Mouse (Mus musculus): Measurements from ENCODE around the gene Dntt. TPM values are rescaled to one million over a fixed set of nuclear protein-coding genes. Genes with fewer than 3 reads are reported as not detected.

The Dntt gene
- polyA plus RNA-seq, 1 experiment from 2014 or later: 0.26 TPM

GRCm38 (mm10) chr19:40995449-40996401 is 33.4 kb upstream of the Dntt start:
- no peaks in the 10 kb centered on the region for H3K27me3 ChIP-seq
- H3K4me2 ChIP-seq (replicated peaks): no peak overlapping the region
- no peak overlapping the region for H3K9ac ChIP-seq (replicated peaks)
- H3K4me1 ChIP-seq (replicated peaks): no peaks in the 10 kb centered on the region
- no peaks in the 10 kb centered on the region for H3K9me3 ChIP-seq
- ATAC-seq: no peak
- 71% methylated on average over 21 of the region's 21 CpGs for WGBS
- no peaks in the 10 kb centered on the region for H3K36me3 ChIP-seq
- H3K4me3 ChIP-seq (replicated peaks): no peak overlapping the region
- H3K27ac ChIP-seq: no peak overlapping the region

GRCm38 (mm10) chr19:40996722-40997121 is 32.4 kb upstream of the Dntt start:
- Histone ChIP-seq H3K9ac (replicated peaks) (no peak overlapping the region), H3K9me3 (no peaks in the 10 kb centered on the region), H3K4me3 (replicated peaks) (no peak overlapping the region), H3K27me3 (no peaks in the 10 kb centered on the region), H3K4me2 (replicated peaks) (no peak overlapping the region), H3K27ac (no peak overlapping the region), H3K4me1 (replicated peaks) (no peaks in the 10 kb centered on the region), H3K36me3 (no peaks in the 10 kb centered on the region)
- WGBS: 87% methylated on average over 6 of the region's 6 CpGs
- no peak for ATAC-seq

DNA sequence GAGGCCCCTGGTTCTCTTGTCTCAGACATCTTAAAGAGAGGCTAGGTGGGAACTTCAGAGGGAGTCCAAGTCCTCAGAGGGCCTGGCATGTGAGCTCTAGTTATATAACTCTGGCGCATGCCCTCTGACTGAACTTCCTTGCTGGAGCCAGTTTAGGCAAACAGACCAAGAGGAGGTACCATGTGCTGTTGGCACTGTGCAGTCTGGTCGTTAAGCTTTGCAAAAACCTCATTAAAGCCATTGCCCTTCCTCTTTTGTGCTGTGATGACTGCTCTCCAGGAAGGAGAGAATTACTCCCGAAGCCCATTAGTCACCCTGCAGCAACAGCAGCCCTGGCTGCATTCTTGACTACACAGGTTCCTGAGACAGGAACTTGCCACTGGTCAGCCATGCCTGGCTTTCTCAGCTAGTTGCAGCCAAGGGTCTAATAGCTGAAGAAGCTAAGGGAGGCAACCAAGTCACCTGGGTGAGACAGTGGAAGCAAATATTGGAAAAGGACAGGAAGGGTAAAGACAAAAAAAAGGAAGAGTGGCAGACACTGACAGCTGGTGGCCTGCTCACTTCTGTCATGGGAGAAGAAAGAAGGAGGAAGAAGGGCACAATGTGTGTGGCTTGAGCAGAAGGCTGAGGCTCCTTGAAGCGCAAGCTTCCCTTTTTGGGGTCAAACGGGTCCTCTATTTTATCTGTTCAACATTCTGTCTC is 30.5 kb upstream of the Dntt start:
- Histone ChIP-seq H3K9me3 (no peaks in the 10 kb centered on the region), H3K4me1 (replicated peaks) (no peaks in the 10 kb centered on the region), H3K9ac (replicated peaks) (no peak overlapping the region), H3K4me3 (replicated peaks) (no peak overlapping the region), H3K27me3 (no peaks in the 10 kb centered on the region), H3K27ac (no peak overlapping the region), H3K4me2 (replicated peaks) (no peak overlapping the region), H3K36me3 (no peaks in the 10 kb centered on the region)
- ATAC-seq: no peak
- 71% methylated on average over 5 of the region's 5 CpGs for WGBS

GRCm38 (mm10) chr19:40999569-40999968 is 29.5 kb upstream of the Dntt start:
- Histone ChIP-seq H3K9ac (replicated peaks) (no peak overlapping the region), H3K4me1 (replicated peaks) (no peaks in the 10 kb centered on the region), H3K36me3 (no peaks in the 10 kb centered on the region), H3K4me2 (replicated peaks) (no peak overlapping the region), H3K27ac (no peak overlapping the region), H3K4me3 (replicated peaks) (no peak overlapping the region), H3K27me3 (no peaks in the 10 kb centered on the region), H3K9me3 (no peaks in the 10 kb centered on the region)
- ATAC-seq: no peak
- 53% methylated on average over 3 of the region's 3 CpGs for WGBS

DNA sequence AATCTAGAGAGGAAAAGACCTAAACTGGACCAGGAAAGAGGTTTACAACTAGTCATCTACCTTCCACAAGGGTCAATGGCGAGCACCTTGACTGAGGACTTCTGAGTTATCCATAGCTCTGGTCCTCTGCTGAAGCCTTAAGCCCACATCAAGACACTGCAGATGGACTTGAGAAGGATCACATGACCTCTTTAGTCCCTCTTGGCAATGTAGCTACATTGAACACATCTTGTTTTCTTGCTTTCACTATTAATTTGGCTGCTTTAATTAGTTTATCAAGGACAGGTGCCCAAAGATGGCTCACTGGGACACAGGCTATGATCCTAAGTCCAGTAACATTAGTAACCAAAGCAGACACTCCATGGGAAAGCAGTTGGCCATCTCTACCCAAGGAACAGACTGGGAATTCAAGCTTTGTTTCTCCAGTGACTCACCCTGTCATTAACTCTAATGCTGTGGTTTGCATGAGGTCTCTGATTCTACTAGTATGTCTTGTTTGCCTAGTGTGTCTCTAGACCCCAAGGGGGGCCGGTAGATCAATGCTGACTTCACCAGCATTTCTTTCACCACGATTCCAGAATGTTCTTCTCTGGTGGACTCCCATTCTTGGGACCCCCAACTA is 25.3 kb upstream of the Dntt start:
- H3K9me3 ChIP-seq: no peaks in the 10 kb centered on the region
- no peaks in the 10 kb centered on the region for H3K36me3 ChIP-seq
- 87% methylated on average over 3 of the region's 3 CpGs for WGBS
- H3K27me3 ChIP-seq: no peaks in the 10 kb centered on the region
- H3K4me3 ChIP-seq (replicated peaks): no peak overlapping the region
- no peak overlapping the region for H3K9ac ChIP-seq (replicated peaks)
- no peak for ATAC-seq
- H3K27ac ChIP-seq: no peak overlapping the region
- no peak overlapping the region for H3K4me2 ChIP-seq (replicated peaks)
- H3K4me1 ChIP-seq (replicated peaks): no peaks in the 10 kb centered on the region

DNA sequence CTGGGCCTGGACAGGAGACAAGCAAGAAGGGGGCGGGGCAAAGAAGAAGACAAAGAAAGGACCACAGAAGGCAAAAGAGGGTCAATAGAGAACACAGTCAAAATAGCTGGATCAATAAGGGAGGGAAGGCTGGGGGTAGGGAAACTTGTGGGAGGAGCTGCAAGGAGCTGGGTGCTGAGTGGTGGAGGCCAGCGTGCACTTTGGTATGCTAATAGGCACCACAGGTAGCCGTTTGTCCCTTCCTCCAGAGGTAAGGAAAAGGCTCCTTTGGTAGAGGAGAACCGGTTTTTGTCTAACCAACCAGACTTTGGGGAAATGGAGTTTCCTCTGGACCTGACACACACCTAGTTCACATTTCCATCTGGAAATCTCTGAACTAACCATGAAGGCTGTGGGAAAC is 22.5 kb upstream of the Dntt start:
- no peak for ATAC-seq
- no peak overlapping the region for H3K27ac ChIP-seq
- WGBS: 13% methylated on average over 4 of the region's 4 CpGs
- no peaks in the 10 kb centered on the region for H3K36me3 ChIP-seq
- H3K9ac ChIP-seq (replicated peaks): no peak overlapping the region
- no peaks in the 10 kb centered on the region for H3K4me1 ChIP-seq (replicated peaks)
- H3K9me3 ChIP-seq: no peaks in the 10 kb centered on the region
- no peak overlapping the region for H3K4me3 ChIP-seq (replicated peaks)
- H3K27me3 ChIP-seq: no peaks in the 10 kb centered on the region
- no peak overlapping the region for H3K4me2 ChIP-seq (replicated peaks)

GRCm38 (mm10) chr19:41007326-41007725 is 21.7 kb upstream of the Dntt start:
- Histone ChIP-seq H3K36me3 (no peaks in the 10 kb centered on the region), H3K4me1 (replicated peaks) (no peaks in the 10 kb centered on the region), H3K4me2 (replicated peaks) (no peak overlapping the region), H3K9ac (replicated peaks) (no peak overlapping the region), H3K4me3 (replicated peaks) (no peak overlapping the region), H3K9me3 (no peaks in the 10 kb centered on the region), H3K27me3 (no peaks in the 10 kb centered on the region), H3K27ac (no peak overlapping the region)
- ATAC-seq: no peak
- WGBS: 39% methylated on average over 6 of the region's 6 CpGs

DNA sequence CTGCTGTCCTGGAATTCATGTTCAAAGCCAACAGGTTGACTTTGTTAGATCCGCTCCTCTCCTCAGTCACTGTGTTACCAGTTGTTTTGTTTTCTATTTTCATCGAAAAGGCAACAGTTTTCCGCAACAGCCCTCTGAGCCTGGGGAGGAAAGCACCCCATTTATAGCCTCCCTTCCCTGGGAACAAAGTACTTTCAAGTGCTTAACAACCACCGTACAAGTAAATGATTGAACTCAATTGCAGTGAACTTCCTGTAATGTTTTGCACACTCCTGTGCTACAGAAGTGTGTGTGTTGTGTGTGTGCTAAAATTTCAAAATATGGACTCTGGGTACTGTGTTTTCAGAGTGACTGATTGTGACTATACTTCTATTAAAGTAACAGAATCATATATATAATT is 21.3 kb upstream of the Dntt start:
- no peaks in the 10 kb centered on the region for H3K4me1 ChIP-seq (replicated peaks)
- H3K4me3 ChIP-seq (replicated peaks): no peak overlapping the region
- no peak overlapping the region for H3K27ac ChIP-seq
- 77% methylated on average over 4 of the region's 4 CpGs for WGBS
- no peak overlapping the region for H3K9ac ChIP-seq (replicated peaks)
- H3K9me3 ChIP-seq: no peaks in the 10 kb centered on the region
- no peaks in the 10 kb centered on the region for H3K36me3 ChIP-seq
- H3K4me2 ChIP-seq (replicated peaks): no peak overlapping the region
- no peaks in the 10 kb centered on the region for H3K27me3 ChIP-seq
- no peak for ATAC-seq

- 93% methylated on average over 5 of the region's 5 CpGs for WGBS
- no peak for ATAC-seq
Observed at GRCm38 (mm10) chr19:41008674-41009395, 20.2 kb upstream of the Dntt start.

DNA sequence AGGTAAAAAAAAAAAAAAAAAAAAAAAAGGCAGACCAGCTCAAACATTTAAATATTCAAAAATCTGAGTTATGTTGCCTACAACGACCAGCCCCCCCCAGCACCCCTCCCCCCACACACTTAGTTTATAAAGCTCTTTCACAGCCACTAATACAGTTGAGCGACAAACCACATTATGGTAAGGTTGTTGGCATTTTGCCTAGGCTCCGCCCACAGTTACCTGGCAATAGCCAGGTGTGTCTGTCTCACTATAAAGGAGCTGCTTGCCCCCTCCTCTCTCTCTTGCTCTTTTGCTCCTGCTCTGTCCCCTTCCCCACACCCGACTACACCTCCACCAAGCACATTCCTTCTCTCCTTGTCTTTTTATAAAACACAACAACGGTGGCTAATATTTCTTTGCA is 17.4 kb upstream of the Dntt start:
- H3K4me1 ChIP-seq (replicated peaks): peaks cover 3% of the 10 kb centered on the region; the same call in 1 of the 2 replicates
- H3K36me3 ChIP-seq: no peaks in the 10 kb centered on the region
- H3K9ac ChIP-seq (replicated peaks): no peak overlapping the region
- H3K9me3 ChIP-seq: no peaks in the 10 kb centered on the region
- H3K4me2 ChIP-seq (replicated peaks): no peak overlapping the region
- no peak overlapping the region for H3K4me3 ChIP-seq (replicated peaks)
- H3K27ac ChIP-seq: no peak overlapping the region
- no peak for ATAC-seq
- WGBS: 42% methylated on average over 5 of the region's 5 CpGs
- H3K27me3 ChIP-seq: peaks cover 12% of the 10 kb centered on the region; the same call in 1 of the 2 replicates

More at GRCm38 (mm10) chr19:41008674-41009395, 20.2 kb upstream of the Dntt start:
- peaks cover 8% of the 10 kb centered on the region; the same call in 1 of the 2 replicates for H3K27me3 ChIP-seq
- no peak overlapping the region for H3K4me2 ChIP-seq (replicated peaks)
- H3K9me3 ChIP-seq: no peaks in the 10 kb centered on the region
- H3K4me1 ChIP-seq (replicated peaks): no peaks in the 10 kb centered on the region
- no peak overlapping the region for H3K27ac ChIP-seq
- no peak overlapping the region for H3K4me3 ChIP-seq (replicated peaks)
- H3K36me3 ChIP-seq: no peaks in the 10 kb centered on the region
- no peak overlapping the region for H3K9ac ChIP-seq (replicated peaks)

DNA sequence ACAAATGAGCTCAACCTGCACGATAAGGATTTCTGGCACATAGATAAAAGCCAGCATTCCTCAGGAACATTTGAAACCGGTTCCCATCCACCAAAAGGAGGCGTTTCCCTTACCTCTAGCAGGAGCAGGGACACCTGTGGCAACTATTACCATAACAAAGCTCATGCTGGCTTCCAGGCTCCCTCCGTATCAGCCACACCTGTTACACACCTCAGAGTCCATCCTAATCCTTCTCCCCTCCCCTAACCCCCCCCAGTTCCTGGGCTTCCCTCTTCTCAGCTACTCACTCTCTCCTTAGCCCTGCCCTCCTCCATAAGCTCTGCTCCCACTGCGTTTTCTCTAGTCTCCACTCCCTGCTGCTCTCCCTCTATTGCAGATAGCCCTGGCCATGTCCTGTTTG is 15.5 kb upstream of the Dntt start:
- H3K9ac ChIP-seq (replicated peaks): no peak overlapping the region
- no peak for ATAC-seq
- peaks cover 17% of the 10 kb centered on the region; the same call in 1 of the 2 replicates for H3K27me3 ChIP-seq
- no peak overlapping the region for H3K4me2 ChIP-seq (replicated peaks)
- no peak overlapping the region for H3K27ac ChIP-seq
- WGBS: 8% methylated on average over 5 of the region's 5 CpGs
- H3K9me3 ChIP-seq: no peaks in the 10 kb centered on the region
- H3K36me3 ChIP-seq: no peaks in the 10 kb centered on the region
- H3K4me3 ChIP-seq (replicated peaks): no peak overlapping the region
- H3K4me1 ChIP-seq (replicated peaks): peaks cover 3% of the 10 kb centered on the region; the same call in 1 of the 2 replicates
